Comparison of ENCODE assay signal across 1 mouse cellular context in the genomic region with DNA sequence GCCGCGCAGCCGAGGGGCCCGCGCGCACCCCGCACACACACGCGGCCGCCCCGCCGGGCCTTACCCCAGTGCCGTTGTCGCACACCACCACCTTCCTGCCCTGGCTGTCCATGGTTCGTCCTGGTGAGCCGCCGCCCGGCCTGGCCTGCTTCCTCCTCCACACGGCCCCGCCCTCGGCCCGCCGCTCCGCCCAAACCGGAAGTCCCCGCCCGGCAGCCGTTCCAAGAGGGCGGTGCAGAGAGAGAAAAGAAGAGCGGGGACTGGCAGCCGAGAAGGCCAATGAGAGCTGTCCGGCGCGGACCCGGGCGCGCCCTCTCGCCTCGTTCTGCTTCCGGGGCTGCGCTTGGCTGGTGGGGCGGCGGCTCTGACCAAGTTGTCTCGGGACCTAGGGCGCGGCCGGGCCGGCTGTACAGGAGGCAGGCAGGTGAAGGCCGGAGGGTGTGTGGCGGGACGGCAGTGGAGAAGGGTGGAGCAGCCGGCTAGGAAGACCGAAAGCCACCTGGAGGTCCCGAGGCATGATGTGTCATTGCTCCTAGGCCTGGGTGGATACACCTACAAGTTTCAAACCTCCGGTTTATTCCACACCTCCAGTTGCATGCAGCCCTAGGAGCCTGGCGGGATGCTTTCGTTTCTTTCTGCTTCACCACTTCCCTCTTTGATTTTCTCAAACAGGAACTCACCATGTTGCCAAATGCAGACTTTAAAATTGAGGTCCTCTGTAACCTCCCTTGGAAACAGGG.
TF ChIP-seq lines count a peak whose summit lies in the region.

A gene (minus strand): TSS at position 173 of the 740 bp plus-strand sequence.

TF ChIP-seq in myocyte, 11 proteins besides CTCF, POLR2A, EP300 and RAD21 (continued from another document):
- peak in 2 of 3 experiments; percentile 14 to 22 for TF ChIP-seq MYOD1 (IDR thresholded peaks at IDR 0.05; ENCODE audit: control insufficient read depth in 1 of 3, insufficient read length in 2 of 3, low read depth in 2 of 3)
